Mouse (Mus musculus) kidney, embryonic 15.5 days (tissue): Measurements from ENCODE around the gene Zfp652. TPM values are rescaled to one million over a fixed set of nuclear protein-coding genes. Genes with fewer than 3 reads are reported as not detected.
"Not testable (repeated sequence)": the region's sequence is repeated elsewhere in the genome, so short reads cannot be mapped to it uniquely, and the experiment has no call there.

Experiments
- ATAC-seq: fragments of 200-750 bp; cut with Nextera tagmentation; replicated peaks from 2 replicates; pipeline ENCODE4 v1.8.0; 2017; ENCODE audit warnings: moderate TSS enrichment; ENCODE audit not compliant: low FRiP score
- H3K27ac ChIP-seq: fragments of 300-500 bp; sonication (generic); 2 replicates; pipeline ENCODE4 v1.5.1; 2015; ENCODE audit warnings: mild to moderate bottlenecking, inconsistent platforms
- H3K27me3 ChIP-seq: fragments of 300-500 bp; sonication (generic); 2 replicates; pipeline ENCODE4 v1.6.1; 2015; ENCODE audit warnings: inconsistent platforms
- H3K36me3 ChIP-seq: fragments of 300-500 bp; sonication (generic); 2 replicates; pipeline ENCODE4 v1.6.1; 2015; ENCODE audit warnings: inconsistent platforms
- H3K4me1 ChIP-seq: fragments of 300-500 bp; sonication (generic); 2 replicates; pipeline ENCODE4 v1.6.1; 2015; ENCODE audit warnings: inconsistent platforms
- H3K4me2 ChIP-seq: fragments of 300-500 bp; sonication (generic); 2 replicates; pipeline ENCODE4 v1.6.1; 2015; ENCODE audit warnings: moderate library complexity, mild to moderate bottlenecking, inconsistent platforms
- H3K4me3 ChIP-seq: fragments of 300-500 bp; sonication (generic); replicated peaks from 2 replicates; pipeline ENCODE4 v1.5.1; 2015; ENCODE audit warnings: mild to moderate bottlenecking, inconsistent platforms
- H3K9ac ChIP-seq: fragments of 300-500 bp; sonication (generic); 2 replicates; pipeline ENCODE4 v1.6.1; 2015; ENCODE audit warnings: mild to moderate bottlenecking, inconsistent platforms
- H3K9me3 ChIP-seq: fragments of 300-500 bp; sonication (generic); replicated peaks from 2 replicates; pipeline ENCODE4 v1.6.1; 2016; ENCODE audit warnings: inconsistent platforms
- WGBS: fragments of 180-500 bp; shearing (Covaris S2); methylation state at CpG from one replicate; pipeline ENCODE4 v1.1.7; 2015; ENCODE audit warnings: mixed read lengths; 5-methylcytosine and 5-hydroxymethylcytosine counted together
- polyA plus RNA-seq: library from polyadenylated mRNA; unstranded; fragments of >200 nt; fragmentation: Nextera tagmentation; extraction: Ambion mirVana; gene quantifications from 2 replicates; pipeline ENCODE4 v1.2.1, GENCODE M21; 2015

The Zfp652 gene
- polyA plus RNA-seq, 1 experiment from 2014 or later = 22.3 TPM

DNA sequence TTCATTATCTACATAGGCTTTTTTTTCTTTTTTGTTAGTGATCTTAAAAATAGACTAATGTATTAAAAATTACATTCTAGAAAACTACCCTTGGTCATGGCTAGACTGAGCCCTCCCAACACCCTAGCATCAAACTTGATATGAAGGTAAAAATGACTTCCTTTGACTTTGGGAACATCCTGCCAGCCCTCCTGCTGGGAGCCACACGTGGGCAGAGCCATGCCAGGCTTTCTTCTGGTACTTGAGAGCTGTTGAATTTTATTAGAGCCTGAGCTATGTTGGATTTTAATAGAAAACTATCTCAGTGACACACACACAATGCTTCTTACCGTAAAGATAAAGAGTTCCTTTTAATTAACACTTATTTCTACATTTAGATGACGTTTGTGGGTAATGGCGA lies 34.3 kb downstream of the Zfp652 start:
- H3K27me3 ChIP-seq = no peaks in the 10 kb centered on the region
- no peak for ATAC-seq
- H3K4me3 ChIP-seq = no peak overlapping the region
- no peak overlapping the region for H3K27ac ChIP-seq
- no peaks in the 10 kb centered on the region for H3K4me1 ChIP-seq
- peaks cover 26% of the 10 kb centered on the region for H3K36me3 ChIP-seq
- no peak overlapping the region for H3K4me2 ChIP-seq
- no peak overlapping the region for H3K9ac ChIP-seq
- 84% methylated on average over 4 of the region's 4 CpGs for WGBS
- H3K9me3 ChIP-seq = no peaks in the 10 kb centered on the region

DNA sequence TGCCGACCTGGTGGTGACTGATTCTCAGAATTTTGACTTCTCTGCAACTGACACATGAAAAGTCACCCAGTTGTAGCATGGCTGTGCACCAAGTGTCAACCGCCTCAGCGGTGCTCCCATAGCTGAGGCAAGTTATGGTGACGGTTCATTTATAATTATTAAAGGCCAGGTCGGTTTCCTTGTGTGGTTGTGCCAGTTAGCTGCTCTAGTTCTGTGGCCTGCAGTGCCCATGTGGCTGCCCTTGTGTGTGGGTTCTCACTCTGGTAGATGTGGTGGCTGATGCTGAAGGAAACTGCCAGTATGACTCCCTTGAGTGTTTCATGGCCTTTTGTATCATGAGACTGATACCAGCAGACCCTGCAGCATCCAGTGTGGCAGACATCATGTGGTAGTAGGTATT lies 35.9 kb downstream of the Zfp652 start:
- no peak for ATAC-seq
- Histone ChIP-seq H3K27me3 (no peaks in the 10 kb centered on the region), H3K4me2 (no peak overlapping the region), H3K9ac (no peak overlapping the region), H3K4me1 (no peaks in the 10 kb centered on the region), H3K27ac (no peak overlapping the region), H3K4me3 (no peak overlapping the region), H3K9me3 (no peaks in the 10 kb centered on the region), H3K36me3 (peaks cover 34% of the 10 kb centered on the region)
- WGBS = 90% methylated on average over 5 of the region's 5 CpGs

DNA sequence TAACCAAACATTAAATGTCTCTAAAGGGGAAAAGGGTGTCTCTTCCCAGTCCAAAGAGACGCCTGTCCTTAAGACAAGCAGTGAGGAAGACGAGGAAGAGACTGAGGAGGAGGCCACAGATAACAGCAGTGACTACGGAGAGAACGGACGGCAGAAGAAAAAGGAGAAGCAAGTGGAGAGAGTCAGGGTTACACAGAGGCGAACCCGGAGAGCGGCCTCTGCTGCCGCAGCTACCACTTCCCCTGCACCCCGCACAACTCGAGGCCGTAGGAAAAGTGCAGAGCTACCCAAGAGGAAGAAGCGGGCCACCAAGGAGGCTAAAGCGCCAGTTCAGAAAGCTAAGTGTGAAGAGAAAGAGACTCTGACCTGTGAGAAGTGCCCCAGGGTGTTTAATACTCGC lies 37.1 kb downstream of the Zfp652 start:
- ATAC-seq = no peak
- Histone ChIP-seq H3K27me3 (no peaks in the 10 kb centered on the region), H3K4me3 (no peak overlapping the region), H3K27ac (no peak overlapping the region), H3K4me1 (no peaks in the 10 kb centered on the region), H3K9me3 (no peaks in the 10 kb centered on the region), H3K4me2 (no peak overlapping the region), H3K36me3 (peaks cover 47% of the 10 kb centered on the region), H3K9ac (no peak overlapping the region)
- WGBS = 88% methylated on average over 15 of the region's 15 CpGs

DNA sequence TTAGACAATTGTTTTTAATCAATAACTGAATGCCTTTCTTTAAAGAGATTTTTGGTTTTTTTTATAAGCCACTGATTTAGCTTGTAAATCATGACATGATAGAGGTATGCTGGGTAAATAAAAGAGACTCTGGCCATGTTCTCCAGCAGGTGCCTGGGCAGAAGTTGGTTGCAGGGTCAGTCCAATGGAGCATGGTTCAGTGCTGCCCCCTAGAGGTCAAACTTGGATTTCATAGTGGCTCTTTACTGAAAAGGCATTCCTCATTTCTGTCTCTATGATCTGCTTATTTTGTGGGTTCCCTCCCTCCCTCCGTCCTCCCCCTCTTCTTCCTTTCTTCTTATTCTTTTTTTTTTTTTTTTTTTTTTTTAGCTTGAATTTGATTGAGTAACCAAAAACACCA lies 38.5 kb downstream of the Zfp652 start:
- WGBS = 17% methylated on average over 1 of the region's 1 CpGs
- Histone ChIP-seq H3K4me2 (no peak overlapping the region), H3K9me3 (no peaks in the 10 kb centered on the region), H3K36me3 (peaks cover 60% of the 10 kb centered on the region), H3K9ac (no peak overlapping the region), H3K4me3 (no peak overlapping the region), H3K27me3 (no peaks in the 10 kb centered on the region), H3K4me1 (no peaks in the 10 kb centered on the region), H3K27ac (no peak overlapping the region)
- ATAC-seq = no peak

DNA sequence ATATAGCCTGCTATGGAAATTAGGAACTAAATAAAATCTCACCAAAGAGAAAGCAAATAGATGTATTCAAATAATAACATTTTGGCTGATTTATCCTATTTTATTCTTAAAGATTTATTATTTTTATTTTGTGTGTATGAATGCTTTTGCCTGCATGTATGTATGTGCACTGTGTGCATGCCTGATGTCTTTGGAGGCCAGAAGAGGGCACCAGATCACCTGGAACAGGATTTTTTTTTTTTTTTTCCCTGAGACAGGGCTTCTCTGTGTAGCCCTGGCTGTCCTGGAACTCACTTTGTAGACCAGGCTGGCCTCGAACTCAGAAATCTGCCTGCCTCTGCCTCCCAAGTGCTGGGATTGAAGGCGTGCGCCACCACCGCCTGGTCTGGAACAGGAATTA lies 42.7 kb downstream of the Zfp652 start:
- not testable (repeated sequence) for H3K27ac ChIP-seq, H3K9me3 ChIP-seq, H3K4me3 ChIP-seq, ATAC-seq, H3K4me2 ChIP-seq, H3K27me3 ChIP-seq, H3K9ac ChIP-seq, H3K4me1 ChIP-seq
- peaks cover 61% of the 10 kb centered on the region for H3K36me3 ChIP-seq
- WGBS = 97% methylated on average over 4 of the region's 4 CpGs

DNA sequence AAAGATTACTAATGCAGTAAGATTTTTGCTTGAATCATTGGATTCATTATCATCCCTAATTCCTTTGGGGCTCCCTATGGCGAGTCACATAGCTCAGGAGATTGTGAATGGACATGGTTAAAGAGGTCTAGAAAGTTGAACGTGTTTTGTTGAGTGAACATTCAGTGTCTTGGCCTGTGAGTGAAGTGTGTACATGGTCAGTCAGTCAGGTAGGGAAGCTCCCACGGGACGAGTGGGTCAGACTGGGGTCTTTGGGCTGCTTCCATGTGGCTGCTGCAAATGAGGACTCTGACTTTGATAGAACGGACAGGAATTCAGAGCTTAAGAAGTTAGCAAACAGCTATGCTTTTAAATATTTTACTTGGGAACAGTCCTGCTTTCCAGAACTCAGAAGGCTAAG lies 48.0 kb downstream of the Zfp652 start:
- Histone ChIP-seq H3K27ac (no peak overlapping the region), H3K27me3 (no peaks in the 10 kb centered on the region), H3K4me3 (no peak overlapping the region), H3K9ac (no peak overlapping the region), H3K9me3 (no peaks in the 10 kb centered on the region), H3K4me1 (peaks cover 4% of the 10 kb centered on the region), H3K36me3 (peaks cover 44% of the 10 kb centered on the region), H3K4me2 (no peak overlapping the region)
- WGBS = 84% methylated on average over 5 of the region's 5 CpGs
- ATAC-seq = no peak

DNA sequence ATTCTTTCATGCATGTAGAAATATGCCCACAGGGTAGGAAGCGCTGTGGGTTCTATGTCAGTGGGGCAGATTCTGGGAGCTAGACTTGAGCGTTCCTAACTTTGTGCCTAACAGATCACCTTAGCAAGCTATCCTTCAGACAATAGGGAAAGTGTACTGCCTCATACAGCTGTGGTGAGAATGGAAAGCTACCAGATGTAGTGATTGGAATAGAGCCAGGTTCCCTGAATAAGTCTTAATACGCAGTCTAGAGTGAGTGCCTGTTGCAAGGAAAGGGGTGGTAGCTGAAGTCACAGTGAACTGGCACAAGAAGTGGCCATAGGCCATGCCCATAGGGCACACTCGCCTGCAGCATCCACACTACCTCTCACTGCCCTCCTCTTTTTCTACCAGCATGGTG lies 50.5 kb downstream of the Zfp652 start:
- Histone ChIP-seq H3K9me3 (no peaks in the 10 kb centered on the region), H3K27me3 (no peaks in the 10 kb centered on the region), H3K27ac (0 out of 2 replicates have a peak overlapping the region, but pooled peaks have one; percentile 28), H3K36me3 (peaks cover 36% of the 10 kb centered on the region), H3K4me1 (peaks cover 4% of the 10 kb centered on the region), H3K4me2 (no peak overlapping the region), H3K9ac (no peak overlapping the region), H3K4me3 (no peak overlapping the region)
- WGBS = 72% methylated on average over 4 of the region's 4 CpGs
- ATAC-seq = no peak

DNA sequence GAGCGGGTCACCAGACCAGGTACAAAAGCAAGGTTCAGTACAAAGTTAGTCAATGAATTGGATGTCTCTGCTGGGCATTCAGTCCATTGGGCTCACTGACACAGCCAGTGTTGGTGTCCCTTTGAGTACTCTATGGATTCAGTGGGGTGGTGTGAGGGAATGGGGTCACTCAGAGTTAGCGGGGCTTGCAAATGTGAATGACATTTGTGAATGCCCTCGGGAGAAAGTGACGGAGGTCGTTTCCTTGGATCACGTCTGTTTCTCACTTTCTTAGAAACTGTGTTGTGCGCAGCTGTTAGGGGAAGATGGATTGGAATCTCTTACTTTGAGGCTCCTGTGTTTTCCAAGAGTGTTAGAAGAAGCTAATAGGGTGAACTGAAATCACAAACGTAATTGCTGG lies 52.3 kb downstream of the Zfp652 start:
- Histone ChIP-seq H3K27me3 (no peaks in the 10 kb centered on the region), H3K9ac (no peak overlapping the region), H3K4me3 (no peak overlapping the region), H3K4me2 (no peak overlapping the region), H3K36me3 (peaks cover 48% of the 10 kb centered on the region), H3K9me3 (no peaks in the 10 kb centered on the region), H3K4me1 (peaks cover 4% of the 10 kb centered on the region), H3K27ac (peak overlapping the region; percentile 66; the same call in 1 of the 2 replicates)
- WGBS = 71% methylated on average over 8 of the region's 8 CpGs
- no peak for ATAC-seq

DNA sequence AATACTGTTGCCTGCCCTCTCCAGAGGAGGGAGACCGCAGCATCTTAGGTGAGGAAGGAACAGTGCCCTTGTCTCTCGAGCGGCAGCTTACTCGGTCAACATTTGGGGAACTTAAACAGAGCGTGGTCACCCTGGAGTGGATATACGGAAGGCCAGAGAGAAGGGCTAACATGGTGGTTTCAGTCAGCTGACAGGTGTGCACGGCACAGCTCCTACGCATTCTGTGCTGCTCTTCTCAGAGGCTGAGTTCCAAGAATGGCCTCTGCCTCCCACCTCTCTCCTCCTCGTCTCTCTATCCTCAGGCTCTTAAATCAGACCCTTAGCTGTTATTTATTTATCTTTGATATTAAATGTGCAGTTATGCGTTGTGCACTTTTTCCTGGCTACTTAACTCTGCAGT lies 52.9 kb downstream of the Zfp652 start:
- H3K9me3 ChIP-seq = no peaks in the 10 kb centered on the region
- no peak for ATAC-seq
- peak overlapping the region; percentile 66 for H3K27ac ChIP-seq
- no peaks in the 10 kb centered on the region for H3K27me3 ChIP-seq
- peaks cover 4% of the 10 kb centered on the region for H3K4me1 ChIP-seq
- H3K4me2 ChIP-seq = no peak overlapping the region
- no peak overlapping the region for H3K4me3 ChIP-seq
- 62% methylated on average over 10 of the region's 10 CpGs for WGBS
- H3K36me3 ChIP-seq = peaks cover 52% of the 10 kb centered on the region
- no peak overlapping the region for H3K9ac ChIP-seq

DNA sequence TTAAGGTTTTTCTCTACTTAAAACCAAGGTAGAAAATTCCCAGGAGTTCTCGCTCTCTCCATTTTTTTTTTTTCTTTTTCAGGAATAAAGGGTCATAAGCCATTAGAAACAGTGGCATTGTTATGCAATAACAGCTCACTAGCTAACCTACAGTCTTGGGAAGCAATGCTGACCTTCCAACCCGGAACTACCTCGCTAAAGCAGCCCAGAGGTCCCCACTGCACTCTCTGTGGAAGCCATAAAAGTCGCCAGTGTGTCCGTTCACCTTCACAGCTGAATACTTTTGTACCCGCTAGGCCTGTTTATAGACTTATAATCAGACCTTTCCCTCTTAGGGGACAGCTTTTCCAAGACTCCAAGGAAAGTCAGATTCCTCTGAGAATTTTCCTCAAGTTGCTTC lies 55.8 kb downstream of the Zfp652 start:
- no peak overlapping the region for H3K9ac ChIP-seq
- no peaks in the 10 kb centered on the region for H3K9me3 ChIP-seq
- H3K4me1 ChIP-seq = peaks cover 9% of the 10 kb centered on the region
- no peak overlapping the region for H3K4me3 ChIP-seq
- H3K4me2 ChIP-seq = no peak overlapping the region
- no peak overlapping the region for H3K27ac ChIP-seq
- H3K27me3 ChIP-seq = no peaks in the 10 kb centered on the region
- 66% methylated on average over 6 of the region's 6 CpGs for WGBS
- no peak for ATAC-seq
- H3K36me3 ChIP-seq = peaks cover 53% of the 10 kb centered on the region

DNA sequence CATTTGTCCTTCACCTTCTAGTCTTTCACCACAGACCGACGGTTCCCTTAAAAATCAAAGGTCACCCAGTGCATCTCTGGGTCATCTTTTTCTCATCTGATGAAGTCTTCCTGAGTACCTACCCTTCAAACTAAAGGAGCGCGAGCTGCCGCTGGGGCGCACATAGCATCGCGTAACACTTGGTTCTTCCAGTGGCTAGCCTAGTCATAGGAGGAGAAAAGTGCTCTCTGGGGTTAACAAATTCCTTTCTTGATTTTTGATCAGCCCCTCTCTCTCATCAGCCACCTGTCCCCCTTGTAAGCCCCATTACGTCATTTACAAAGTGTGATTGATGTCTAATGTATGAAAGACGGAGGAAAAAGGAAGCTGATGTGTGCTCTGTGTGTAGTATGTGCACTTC lies 56.7 kb downstream of the Zfp652 start:
- no peaks in the 10 kb centered on the region for H3K27me3 ChIP-seq
- WGBS = 92% methylated on average over 10 of the region's 10 CpGs
- no peak overlapping the region for H3K4me2 ChIP-seq
- H3K9me3 ChIP-seq = no peaks in the 10 kb centered on the region
- ATAC-seq = no peak
- H3K4me1 ChIP-seq = peaks cover 9% of the 10 kb centered on the region
- H3K4me3 ChIP-seq = no peak overlapping the region
- no peak overlapping the region for H3K27ac ChIP-seq
- peaks cover 43% of the 10 kb centered on the region for H3K36me3 ChIP-seq
- H3K9ac ChIP-seq = no peak overlapping the region

DNA sequence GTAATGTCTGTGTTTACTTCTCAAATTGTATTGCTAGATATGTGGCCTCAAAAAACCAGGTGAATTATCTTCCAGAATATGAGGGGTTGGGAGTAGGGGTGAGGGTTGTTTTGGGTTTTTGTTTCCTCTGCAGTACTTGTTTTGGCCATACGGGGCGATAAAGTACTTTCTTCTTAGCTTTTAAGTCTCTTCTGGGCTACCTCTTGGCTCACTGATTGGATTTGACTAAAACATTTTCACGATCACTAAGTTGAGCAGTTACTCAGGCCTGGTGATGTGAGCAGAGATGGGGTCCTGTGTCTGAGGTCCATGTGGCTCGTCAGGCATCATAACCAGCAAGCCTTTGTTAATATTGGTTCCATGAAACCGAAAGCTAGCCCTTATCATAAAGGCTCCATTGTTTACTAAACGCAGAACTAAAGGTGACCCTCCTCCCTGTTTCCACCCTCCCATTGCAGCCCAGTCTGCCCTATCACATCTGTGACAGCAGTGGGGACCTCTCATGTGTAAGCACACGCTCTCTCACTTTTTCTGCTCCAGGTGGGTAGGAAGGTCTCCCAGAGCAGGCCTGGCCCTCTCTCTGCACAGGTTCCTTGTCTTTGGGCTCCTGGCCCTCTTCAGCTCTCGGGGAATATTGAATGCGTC lies 58.4 kb downstream of the Zfp652 start:
- ATAC-seq = no peak
- 71% methylated on average over 9 of the region's 9 CpGs for WGBS

DNA sequence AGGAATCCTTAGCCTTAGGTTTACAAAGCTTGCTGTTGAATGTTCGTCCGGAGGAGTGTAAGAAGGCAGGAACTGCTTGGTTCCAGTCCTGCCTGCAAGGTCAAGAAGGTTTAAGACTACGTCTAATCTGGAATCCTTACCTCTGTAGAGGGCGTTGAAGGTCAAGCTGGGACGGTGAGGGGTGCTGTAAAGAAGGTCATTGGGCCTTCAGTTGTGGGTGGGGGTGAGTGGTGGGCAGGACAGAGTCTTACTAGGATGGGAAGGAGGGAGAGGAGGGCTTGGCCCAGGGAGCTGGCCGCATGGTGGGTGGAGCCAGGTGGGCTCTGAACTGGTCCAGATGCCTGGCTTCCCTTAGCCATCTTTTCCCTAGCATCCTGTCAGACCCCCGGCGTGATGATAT lies 59.2 kb downstream of the Zfp652 start:
- Histone ChIP-seq H3K27ac (0 out of 2 replicates have a peak overlapping the region, but pooled peaks have one; percentile 1), H3K9ac (no peak overlapping the region), H3K4me2 (no peak overlapping the region), H3K4me3 (no peak overlapping the region), H3K36me3 (peaks cover 38% of the 10 kb centered on the region), H3K9me3 (no peaks in the 10 kb centered on the region), H3K4me1 (0 out of 2 replicates have a peak, but pooled peaks cover 4% of the 10 kb centered on the region), H3K27me3 (no peaks in the 10 kb centered on the region)
- 70% methylated on average over 8 of the region's 8 CpGs for WGBS
- ATAC-seq = no peak

More for the DNA sequence above, 58.4 kb downstream of the Zfp652 start:
- 0 out of 2 replicates have a peak, but pooled peaks cover 4% of the 10 kb centered on the region for H3K4me1 ChIP-seq
- no peak overlapping the region for H3K4me3 ChIP-seq
- H3K27me3 ChIP-seq = no peaks in the 10 kb centered on the region
- peaks cover 36% of the 10 kb centered on the region for H3K36me3 ChIP-seq
- no peak overlapping the region for H3K9ac ChIP-seq
- H3K27ac ChIP-seq = 0 out of 2 replicates have a peak overlapping the region, but pooled peaks have one; percentile 1
- no peaks in the 10 kb centered on the region for H3K9me3 ChIP-seq
- no peak overlapping the region for H3K4me2 ChIP-seq
